Mouse (Mus musculus) right cerebral cortex, postnatal 25 days (tissue): Measurements from ENCODE around the gene Afap1.

ENCODE experiments used
- DNase-seq: peaks from one replicate; pipeline ENCODE4 v3.0.0; 2022

The Afap1 gene

GRCm38 (mm10) chr5:35898114-35898513, 5.0 kb downstream of the Afap1 start:
- no peak for DNase-seq

- DNase-seq, result no peak
Observed at GRCm38 (mm10) chr5:35898994-35899393, 5.9 kb downstream of the Afap1 start.

GRCm38 (mm10) chr5:35900401-35901225, 7.5 kb downstream of the Afap1 start:
- no peak for DNase-seq

GRCm38 (mm10) chr5:35901226-35901809, 8.2 kb downstream of the Afap1 start:
- DNase-seq, result no peak

GRCm38 (mm10) chr5:35903456-35903855, 10.3 kb downstream of the Afap1 start:
- no peak for DNase-seq

- DNase-seq, result no peak
Observed at GRCm38 (mm10) chr5:35905283-35905682, 12.2 kb downstream of the Afap1 start.

GRCm38 (mm10) chr5:35907090-35907489, 14.0 kb downstream of the Afap1 start:
- no peak for DNase-seq

GRCm38 (mm10) chr5:35907633-35908426, 14.7 kb downstream of the Afap1 start:
- no peak for DNase-seq

- DNase-seq, result no peak
Observed at GRCm38 (mm10) chr5:35908626-35909443, 15.7 kb downstream of the Afap1 start.

- DNase-seq, result no peak
Observed at GRCm38 (mm10) chr5:35915629-35916300, 22.6 kb downstream of the Afap1 start.

- DNase-seq, result no peak
Observed at GRCm38 (mm10) chr5:35916666-35917065, 23.5 kb downstream of the Afap1 start.

GRCm38 (mm10) chr5:35918387-35918786, 25.3 kb downstream of the Afap1 start:
- peak; percentile 30 for DNase-seq

- no peak for DNase-seq
Observed at GRCm38 (mm10) chr5:35920076-35920475, 27.0 kb downstream of the Afap1 start.

GRCm38 (mm10) chr5:35920557-35920956, 27.4 kb downstream of the Afap1 start:
- no peak for DNase-seq

- no peak for DNase-seq
Observed at GRCm38 (mm10) chr5:35921141-35921540, 28.0 kb downstream of the Afap1 start.

- DNase-seq, result no peak
Observed at GRCm38 (mm10) chr5:35921595-35922254, 28.6 kb downstream of the Afap1 start.

- no peak for DNase-seq
Observed at GRCm38 (mm10) chr5:35923448-35923847, 30.3 kb downstream of the Afap1 start.

- DNase-seq, result peak; percentile 52
Observed at GRCm38 (mm10) chr5:35925171-35925634, 32.1 kb downstream of the Afap1 start.

- no peak for DNase-seq
Observed at GRCm38 (mm10) chr5:35926511-35926910, 33.4 kb downstream of the Afap1 start.

- no peak for DNase-seq
Observed at GRCm38 (mm10) chr5:35931296-35931695, 38.2 kb downstream of the Afap1 start.

GRCm38 (mm10) chr5:35933059-35933458, 39.9 kb downstream of the Afap1 start:
- no peak for DNase-seq
